Mouse (Mus musculus) lung, adult 2 months (tissue): ENCODE data around the gene Tnfrsf13c. TPM values are rescaled to one million over a fixed set of nuclear protein-coding genes. Genes with fewer than 3 reads are reported as not detected.

Experiments
- DNase-seq: peaks from one replicate; pipeline ENCODE4 v3.0.0; 2022
- H3K4me1 ChIP-seq: fragments of 200-500 bp; 2 replicates; pipeline ENCODE4 v1.6.1; 2011; ENCODE audit warnings: low read length; ENCODE audit not compliant: control insufficient read depth, insufficient read depth
- H3K4me3 ChIP-seq: fragments of 200-500 bp; replicated peaks from 2 replicates; pipeline ENCODE3; 2011; ENCODE audit warnings: low read depth, mild to moderate bottlenecking, control low read depth, low read length; ENCODE audit errors: extremely low read depth
- CTCF ChIP-seq: fragments of 200-500 bp; IDR thresholded peaks from 2 replicates; pipeline ENCODE4 v1.5.1; 2011; ENCODE audit warnings: mild to moderate bottlenecking, low read length, control low read depth; ENCODE audit not compliant: insufficient read depth
- POLR2A ChIP-seq: fragments of 200-500 bp; IDR thresholded peaks from 2 replicates; pipeline ENCODE4 v1.6.1; 2011; ENCODE audit warnings: low read depth, mild to moderate bottlenecking, control low read depth, low read length, borderline replicate concordance; ENCODE audit errors: extremely low read depth
- WGBS: fragments of 180-500 bp; shearing (Covaris S2); methylation state at CpG from one replicate; pipeline ENCODE4 v1.1.7; 2018; 5-methylcytosine and 5-hydroxymethylcytosine counted together
- polyA plus RNA-seq: library from polyadenylated mRNA; depleted of rRNA; stranded (reverse); fragments of >200 nt; gene quantifications from 2 replicates; pipeline ENCODE4 v1.2.3, GENCODE M21; 2012

Tnfrsf13c gene
- polyA plus RNA-seq, 1 experiment: 4.4 TPM

DNA sequence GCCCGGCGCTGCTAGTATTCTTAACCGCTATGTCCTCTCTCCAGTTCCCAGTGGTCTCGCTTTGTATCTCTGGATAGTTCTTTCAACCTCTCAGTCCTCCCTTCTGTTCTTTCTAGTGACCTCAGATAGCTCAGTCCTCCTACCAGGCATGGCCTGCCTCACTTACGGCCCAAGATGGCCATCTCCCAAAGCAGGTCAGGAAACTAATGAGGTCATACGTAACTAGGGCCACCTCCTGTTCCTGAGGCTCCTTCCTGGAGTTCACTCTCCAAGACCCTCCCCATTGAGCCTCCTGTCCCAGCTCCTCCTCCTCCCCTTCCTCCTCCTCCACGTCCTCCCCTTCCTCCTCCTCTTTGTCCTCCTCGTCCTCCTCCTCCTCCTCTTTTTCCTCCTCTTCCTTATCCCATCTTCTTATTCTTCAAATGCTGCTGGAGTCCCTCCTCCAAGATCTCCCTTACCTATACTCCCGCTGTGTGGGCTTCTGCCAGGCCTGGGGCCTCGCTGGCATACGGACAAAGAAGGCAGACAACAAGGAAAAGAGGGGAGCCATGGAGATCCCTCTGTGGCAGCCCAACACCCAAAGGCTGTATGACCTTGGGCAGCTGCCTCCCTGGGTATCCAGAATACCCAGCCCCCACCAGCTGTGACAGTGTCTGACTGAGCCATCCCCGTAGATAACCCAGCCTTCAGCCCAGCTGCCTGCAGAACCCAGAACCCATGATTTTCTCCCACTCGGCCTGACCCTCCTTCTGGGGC, 14.7 kb downstream of the Tnfrsf13c start:
- Histone ChIP-seq H3K4me3 (no peak overlapping the region), H3K4me1 (no peaks in the 10 kb centered on the region)
- TF ChIP-seq POLR2A (no peak), CTCF (no peak)
- no peak for DNase-seq
- WGBS: 77% methylated on average over 13 of the region's 13 CpGs

DNA sequence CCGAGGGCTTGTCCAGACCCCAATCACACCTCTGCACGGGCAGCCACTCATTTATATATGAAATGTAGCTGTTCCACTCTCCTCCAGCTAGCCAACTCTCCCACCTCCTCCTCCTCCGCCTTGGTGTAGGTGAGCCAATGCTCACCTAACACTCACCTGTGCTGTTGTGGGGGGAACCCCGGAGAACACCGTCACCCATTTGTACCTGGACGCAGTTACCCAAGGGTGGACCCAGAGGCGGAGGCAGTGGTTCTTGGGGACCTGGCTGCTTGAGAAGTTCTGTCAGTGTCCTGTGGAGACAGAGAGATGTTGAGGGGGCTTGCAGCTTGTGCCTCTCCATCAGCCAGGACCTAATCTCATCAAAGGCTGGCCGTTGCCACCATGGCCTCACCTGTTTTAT, 15.9 kb downstream of the Tnfrsf13c start:
- 82% methylated on average over 8 of the region's 8 CpGs for WGBS
- no peak for TF ChIP-seq CTCF
- no peak for TF ChIP-seq POLR2A
- DNase-seq: no peak
- Histone ChIP-seq H3K4me1 (no peaks in the 10 kb centered on the region), H3K4me3 (no peak overlapping the region)

DNA sequence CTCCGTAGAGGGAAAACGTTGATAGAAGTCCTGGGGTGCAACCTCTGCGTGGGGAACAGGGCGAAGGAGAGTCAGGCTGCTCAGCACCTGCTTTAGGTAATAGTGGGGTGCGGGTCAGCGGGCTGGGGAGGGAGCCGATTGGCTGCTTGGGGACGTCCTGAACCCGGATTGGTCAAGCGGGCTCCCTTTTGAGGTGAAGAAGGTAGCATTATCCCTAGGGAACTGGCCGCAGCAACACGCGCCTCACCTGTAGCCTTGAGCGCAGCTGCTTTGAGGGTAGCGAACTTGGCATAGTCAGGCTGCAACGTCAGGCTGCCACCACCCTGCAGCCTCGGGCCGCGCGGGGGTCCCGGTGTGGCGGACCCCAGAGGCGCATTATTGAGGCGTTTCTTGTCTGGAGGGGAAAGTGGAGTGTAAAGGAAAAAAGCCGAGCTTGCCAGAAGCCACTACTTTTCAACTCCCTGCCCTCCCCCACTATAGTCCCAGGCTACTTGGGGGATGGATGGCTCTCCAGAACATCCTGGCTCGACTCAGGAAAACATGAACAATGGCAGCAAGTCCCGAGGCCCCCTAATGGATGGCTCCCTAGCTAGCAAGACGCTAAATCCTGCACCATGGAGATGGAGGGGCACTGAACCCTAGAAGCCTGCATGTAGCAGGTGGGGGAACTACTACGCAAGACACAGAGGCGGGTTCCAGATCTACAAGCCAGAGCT, 16.5 kb downstream of the Tnfrsf13c start:
- no peak for DNase-seq
- no peak overlapping the region for H3K4me3 ChIP-seq
- no peaks in the 10 kb centered on the region for H3K4me1 ChIP-seq
- WGBS: 42% methylated on average over 30 of the region's 30 CpGs
- TF ChIP-seq CTCF (no peak), POLR2A (no peak)

DNA sequence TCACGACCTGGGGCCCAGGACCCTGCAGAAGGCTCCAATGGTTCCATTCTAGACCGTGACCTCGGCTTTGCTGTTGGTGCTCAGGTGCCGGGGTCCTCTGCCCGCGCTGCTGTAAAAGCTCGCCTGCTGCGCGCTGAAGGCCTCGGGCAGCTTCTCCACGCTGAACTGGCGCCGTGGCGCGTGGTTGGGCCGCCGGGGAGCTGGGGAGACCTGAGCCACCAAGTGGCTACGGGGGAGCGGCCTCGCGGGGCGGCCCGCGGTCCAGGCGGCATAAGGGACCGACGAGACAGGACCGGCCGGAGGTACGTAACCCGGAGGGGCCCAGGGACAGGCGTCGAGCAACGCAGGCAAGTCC, 17.1 kb downstream of the Tnfrsf13c start:
- no peak for DNase-seq
- TF ChIP-seq POLR2A (no peak), CTCF (no peak)
- WGBS: 38% methylated on average over 34 of the region's 34 CpGs
- H3K4me1 ChIP-seq: no peaks in the 10 kb centered on the region
- no peak overlapping the region for H3K4me3 ChIP-seq

GRCm38 (mm10) chr15:82206365-82207104, 17.6 kb downstream of the Tnfrsf13c start:
- no peak overlapping the region for H3K4me3 ChIP-seq
- TF ChIP-seq POLR2A: no peak
- TF ChIP-seq CTCF: no peak
- no peaks in the 10 kb centered on the region for H3K4me1 ChIP-seq
- no peak for DNase-seq
- 51% methylated on average over 9 of the region's 9 CpGs for WGBS

DNA sequence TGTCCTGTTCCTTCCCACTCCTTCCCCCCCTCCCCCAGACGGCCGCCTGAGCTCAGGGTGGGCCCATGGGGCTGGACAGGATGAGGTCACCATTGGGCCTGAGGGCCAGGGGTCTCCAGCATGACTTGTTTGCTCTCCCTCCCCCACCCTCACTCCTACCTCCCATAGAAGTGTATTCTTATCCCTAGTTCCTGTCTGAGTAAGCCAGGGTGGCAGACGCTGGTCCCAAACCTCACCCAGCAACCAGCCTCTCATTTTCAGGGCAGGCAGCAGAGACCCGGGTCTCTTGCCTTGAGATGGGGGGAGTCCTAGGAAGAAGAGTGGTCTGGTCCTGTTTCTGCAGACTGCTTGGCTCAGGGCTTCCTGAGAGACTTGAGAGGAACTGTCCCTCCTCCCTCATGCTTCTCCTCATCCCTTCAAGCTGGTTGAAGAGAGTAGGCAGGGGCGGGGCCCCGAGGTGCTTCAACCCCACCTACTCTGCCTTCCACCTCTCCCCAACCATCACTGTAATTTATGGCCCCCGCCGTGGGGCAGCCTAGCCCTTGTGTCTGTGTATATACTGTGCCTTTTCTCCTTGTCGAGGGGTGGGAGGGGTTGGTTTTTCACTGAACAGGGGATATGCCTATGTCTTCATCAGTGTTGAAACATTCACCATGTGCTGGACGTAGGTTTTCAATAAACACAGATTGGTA, 19.3 kb downstream of the Tnfrsf13c start:
- H3K4me3 ChIP-seq: no peak overlapping the region
- WGBS: 69% methylated on average over 10 of the region's 10 CpGs
- no peak for DNase-seq
- TF ChIP-seq CTCF: no peak
- no peak for TF ChIP-seq POLR2A
- no peaks in the 10 kb centered on the region for H3K4me1 ChIP-seq

DNA sequence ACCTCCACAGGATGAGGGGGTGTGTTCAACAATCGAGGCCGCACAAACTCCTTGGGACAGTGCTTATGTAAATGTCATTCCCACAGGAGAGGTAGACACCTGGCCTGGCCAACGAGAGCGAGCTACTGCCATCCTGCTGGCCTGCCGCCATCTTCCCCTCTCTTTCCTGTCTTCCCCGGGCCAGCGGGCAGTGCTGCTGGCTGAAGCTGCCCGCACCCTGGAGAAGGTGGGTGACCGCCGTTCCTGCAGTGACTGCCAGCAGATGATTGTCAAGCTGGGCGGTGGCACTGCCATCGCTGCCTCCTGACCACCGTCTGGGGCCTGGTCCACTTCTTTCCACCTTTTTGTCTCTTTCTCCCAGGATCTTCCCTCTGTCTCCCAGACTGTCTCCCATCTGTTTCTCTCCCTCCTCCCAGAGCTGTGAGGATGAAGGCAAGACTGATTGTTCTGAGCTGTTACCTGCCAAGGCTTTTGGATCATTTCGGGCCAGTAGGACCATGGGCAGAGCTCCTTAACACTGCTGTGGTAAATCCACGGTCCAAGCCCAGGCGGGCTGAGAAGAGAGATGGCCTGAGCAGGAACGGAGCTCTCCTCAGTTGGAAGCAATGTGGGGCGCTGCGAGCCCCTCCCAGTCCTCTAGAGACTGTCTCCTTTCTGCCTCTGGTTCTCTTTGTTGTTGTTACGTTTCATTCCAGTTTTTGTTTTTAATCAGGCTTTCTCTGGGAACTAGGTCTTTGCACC, 20.4 kb downstream of the Tnfrsf13c start:
- no peak for DNase-seq
- no peak for TF ChIP-seq POLR2A
- no peak for TF ChIP-seq CTCF
- WGBS: 85% methylated on average over 20 of the region's 20 CpGs
- Histone ChIP-seq H3K4me3 (no peak overlapping the region), H3K4me1 (no peaks in the 10 kb centered on the region)

DNA sequence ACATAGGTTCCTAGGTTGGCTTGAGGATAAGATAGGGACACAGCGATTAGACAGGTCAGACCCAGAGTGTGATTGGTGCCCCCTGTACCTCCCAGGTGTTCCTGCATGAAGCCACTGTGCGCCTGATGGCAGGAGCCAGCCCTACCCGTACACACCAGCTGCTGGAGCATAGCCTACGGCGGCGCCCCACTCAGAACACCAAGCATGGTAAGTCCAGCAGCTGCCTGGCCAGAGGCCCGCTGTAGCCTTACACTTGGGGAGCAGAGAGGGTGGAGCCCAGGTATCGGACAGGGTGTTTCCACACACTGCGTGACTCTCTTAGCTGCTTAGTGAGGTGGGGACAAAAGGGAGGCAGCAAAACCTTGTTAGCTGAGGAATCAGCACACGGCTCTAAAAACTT, 21.1 kb downstream of the Tnfrsf13c start:
- Histone ChIP-seq H3K4me1 (no peaks in the 10 kb centered on the region), H3K4me3 (no peak overlapping the region)
- TF ChIP-seq POLR2A (no peak), CTCF (no peak)
- WGBS: 93% methylated on average over 10 of the region's 10 CpGs
- no peak for DNase-seq

- Histone ChIP-seq H3K4me3 (no peak overlapping the region), H3K4me1 (no peaks in the 10 kb centered on the region)
- 83% methylated on average over 6 of the region's 6 CpGs for WGBS
- no peak for TF ChIP-seq POLR2A
- TF ChIP-seq CTCF: no peak
- DNase-seq: no peak
Measured at GRCm38 (mm10) chr15:82202086-82202485, 22.1 kb downstream of the Tnfrsf13c start.
